Mouse (Mus musculus) left cerebral cortex, postnatal 25 days (tissue): ENCODE data around the gene Iqsec1. TPM values are rescaled to one million over a fixed set of nuclear protein-coding genes. Genes with fewer than 3 reads are reported as not detected.
"Not testable (repeated sequence)": the region's sequence is repeated elsewhere in the genome, so short reads cannot be mapped to it uniquely, and the experiment has no call there.

Experiments
- DNase-seq, 2 experiments: peaks; one replicate each; pipeline ENCODE4 v3.0.0; 2022; ENCODE audit warnings: low spot score in 2 of 2, mixed read lengths in 1 of 2
- intact Hi-C: fragments of 180-260 bp; cut with DNase I; formaldehyde crosslinking; loops from one replicate; pipeline ENCODE4 v1.15.1; 2025
- total RNA-seq, 2 experiments: library from RNA; stranded (reverse); gene quantifications; 2 replicates each; pipeline ENCODE4 v1.2.3; 2021

The Iqsec1 gene
- total RNA-seq, 2 experiments from 2014 or later: 317 to 348 TPM

DNA sequence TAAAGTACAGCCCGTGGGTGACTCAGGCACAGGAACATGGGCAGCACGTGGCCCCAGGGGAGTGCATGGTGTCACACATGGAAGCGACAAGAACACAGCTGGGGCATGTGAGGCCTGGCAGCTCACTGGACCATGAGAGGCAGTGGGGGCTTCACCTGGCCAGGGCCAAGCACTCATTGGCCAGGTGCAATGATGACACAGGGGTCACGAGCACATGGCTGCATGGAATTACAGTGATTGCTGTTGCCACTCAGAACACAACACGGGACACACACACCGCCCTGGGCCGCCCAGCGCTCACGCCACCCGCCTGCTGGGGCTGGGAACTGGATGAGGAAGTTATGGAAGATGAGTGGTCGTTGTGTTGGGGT lies 327.5 kb downstream of the Iqsec1 start:
- no peak for DNase-seq
- intact Hi-C loops: no loop called here

DNA sequence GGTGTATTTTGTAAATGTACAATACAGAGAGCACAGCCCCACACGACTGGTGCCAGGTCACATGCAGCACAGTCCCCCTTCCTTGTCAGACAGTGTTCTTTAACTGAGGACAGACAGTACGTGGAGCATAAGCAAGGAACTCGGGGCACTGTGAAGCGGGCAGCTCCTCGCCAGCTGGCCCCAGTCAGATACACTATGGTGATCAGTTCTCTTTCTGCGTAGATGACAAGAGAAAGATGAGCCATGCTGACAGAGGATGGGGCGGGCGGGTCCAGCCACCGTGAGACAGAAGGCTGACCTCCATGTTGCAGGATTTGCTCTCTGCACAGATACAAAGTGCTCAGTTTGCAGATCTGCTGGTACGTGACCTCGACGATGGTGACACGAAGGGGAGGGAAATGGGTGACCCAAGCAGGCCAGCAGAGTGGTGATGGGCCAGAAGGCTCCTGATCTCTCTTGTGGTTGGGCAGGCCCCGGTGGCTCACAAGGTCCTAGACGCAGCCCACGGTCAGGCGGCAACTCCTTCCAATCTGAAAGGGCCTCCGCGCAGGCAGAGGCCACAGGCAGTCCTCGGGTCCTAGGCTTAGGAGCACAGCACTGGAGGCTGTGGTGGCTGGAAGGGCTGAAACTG lies 328.0 kb downstream of the Iqsec1 start:
- DNase-seq: no peak
- intact Hi-C loops: no loop called here

DNA sequence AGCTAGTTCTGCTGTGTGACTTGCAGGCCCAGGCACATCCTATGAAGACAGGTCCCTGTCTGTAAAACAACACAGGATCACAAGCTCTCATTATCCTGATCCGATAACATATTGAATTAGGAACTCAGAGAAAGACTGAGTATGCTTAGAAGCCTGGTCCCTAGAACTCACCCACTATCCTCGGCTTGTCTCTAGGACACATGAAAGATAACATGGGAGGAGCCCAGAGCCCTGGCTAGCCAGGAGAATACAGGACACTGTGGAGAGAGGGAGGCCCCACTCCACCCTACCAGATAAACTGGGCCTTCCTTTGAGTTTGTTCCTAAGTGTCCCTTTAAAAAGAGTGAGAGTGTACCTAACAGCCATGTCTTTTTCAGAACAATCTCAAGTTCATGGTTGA lies 328.6 kb downstream of the Iqsec1 start:
- no peak for DNase-seq
- intact Hi-C loops: no loop called here

DNA sequence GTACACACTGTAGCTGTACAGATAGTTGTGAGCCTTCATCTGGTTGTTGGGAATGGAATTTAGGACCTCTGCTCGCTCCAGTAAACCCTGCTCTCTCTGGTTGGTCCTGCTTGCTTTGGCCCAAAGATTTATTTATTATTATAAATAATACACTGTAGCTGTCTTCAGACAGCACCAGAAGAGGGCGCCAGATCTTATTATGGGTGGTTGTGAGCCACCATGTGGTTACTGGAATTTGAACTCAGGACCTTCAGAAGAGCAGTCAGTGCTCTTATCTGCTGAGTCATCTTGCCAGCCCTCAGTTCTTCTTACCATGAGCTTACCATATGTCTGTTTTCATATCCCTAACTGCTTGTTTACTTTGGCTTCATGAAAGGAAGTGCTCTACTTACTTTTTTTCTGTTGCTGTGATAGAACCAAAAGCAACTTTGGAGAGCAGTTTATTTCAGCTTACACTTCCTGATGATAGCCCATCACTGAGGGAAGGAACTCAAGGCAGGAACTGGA lies 332.1 kb downstream of the Iqsec1 start:
- intact Hi-C loops, DNase-seq: not testable (repeated sequence)

DNA sequence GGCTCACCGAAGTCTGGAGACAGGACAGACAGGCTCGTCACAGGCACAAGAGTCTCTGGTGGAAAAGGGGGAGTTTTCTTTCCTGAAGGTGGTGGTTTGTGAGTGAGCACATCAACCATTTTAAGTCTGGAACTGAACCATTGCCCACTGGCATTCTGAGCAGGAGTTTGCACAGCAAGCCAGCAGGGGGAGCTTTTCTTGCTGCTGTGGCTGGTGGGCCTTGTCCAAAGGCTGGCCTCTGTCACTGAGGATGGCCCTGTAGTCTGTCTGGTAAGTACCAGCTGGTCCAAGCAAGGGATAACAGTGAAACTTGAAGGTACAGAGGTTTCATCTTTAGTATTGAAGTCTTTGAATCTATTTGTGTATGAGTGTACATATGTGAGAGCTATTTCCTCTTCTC lies 334.7 kb downstream of the Iqsec1 start:
- intact Hi-C loops: loop anchor here (2.0 kb wide), 1 partner anchor 75 kb away; no protein-coding TSS in a partner anchor
- DNase-seq: no peak

DNA sequence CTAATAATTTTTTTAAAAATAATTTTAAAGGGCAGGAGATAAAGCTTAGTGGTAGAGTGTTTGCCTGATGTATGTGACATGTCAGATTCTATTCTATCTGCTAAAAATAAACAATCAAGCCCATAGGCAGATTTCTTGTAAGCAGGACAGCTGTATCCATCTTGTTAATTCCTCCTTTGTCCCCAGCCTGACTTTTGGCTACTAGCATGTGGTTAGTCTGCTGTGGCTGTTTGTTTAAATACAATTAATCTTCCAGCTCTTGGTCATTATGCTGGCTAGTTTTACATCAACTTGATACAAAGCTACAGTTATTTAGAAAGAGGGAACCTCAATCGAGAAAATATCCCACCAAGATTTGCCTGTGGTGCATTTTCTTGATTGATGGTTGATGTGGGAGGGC lies 337.9 kb downstream of the Iqsec1 start:
- DNase-seq: no peak
- intact Hi-C loops: no loop called here

DNA sequence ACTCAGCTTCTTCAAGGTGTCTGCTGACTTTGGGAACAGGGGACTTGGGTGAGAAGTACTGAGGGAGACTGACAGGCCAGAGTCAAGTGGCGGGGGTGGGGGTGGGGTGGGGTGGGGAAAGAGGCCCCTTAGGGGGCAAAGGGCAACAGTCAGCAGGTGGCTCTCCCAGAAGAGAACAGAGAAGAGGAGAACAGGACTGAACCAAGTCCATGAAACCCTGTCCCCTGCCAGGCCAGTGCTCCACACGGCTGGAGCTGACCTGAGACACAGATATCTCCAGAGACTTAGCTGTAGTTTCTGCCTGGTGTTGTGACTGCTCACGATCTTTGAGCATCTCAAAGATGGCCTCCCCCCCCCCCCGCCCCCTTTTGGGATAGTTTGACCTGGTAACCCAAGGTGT lies 339.2 kb downstream of the Iqsec1 start:
- no peak for DNase-seq
- intact Hi-C loops: no loop called here

DNA sequence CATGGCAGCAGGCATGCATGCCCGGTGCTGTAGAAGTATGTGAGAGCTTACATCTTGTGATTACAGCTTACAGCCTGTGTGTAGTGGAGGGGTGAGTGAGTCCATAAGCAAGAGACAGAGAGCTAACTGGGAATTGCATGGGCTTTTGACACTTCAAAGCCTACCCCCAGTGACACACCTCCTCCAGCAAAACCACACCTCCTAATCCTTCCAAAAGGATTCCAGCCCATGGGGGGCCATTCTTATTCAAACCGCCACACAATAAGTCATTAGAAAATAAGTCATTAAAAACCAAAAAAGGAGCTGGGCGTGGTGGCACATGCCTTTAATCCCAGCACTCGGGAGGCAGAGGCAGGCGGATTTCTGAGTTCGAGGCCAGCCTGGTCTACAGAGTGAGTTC lies 340.1 kb downstream of the Iqsec1 start:
- no peak for DNase-seq

DNA sequence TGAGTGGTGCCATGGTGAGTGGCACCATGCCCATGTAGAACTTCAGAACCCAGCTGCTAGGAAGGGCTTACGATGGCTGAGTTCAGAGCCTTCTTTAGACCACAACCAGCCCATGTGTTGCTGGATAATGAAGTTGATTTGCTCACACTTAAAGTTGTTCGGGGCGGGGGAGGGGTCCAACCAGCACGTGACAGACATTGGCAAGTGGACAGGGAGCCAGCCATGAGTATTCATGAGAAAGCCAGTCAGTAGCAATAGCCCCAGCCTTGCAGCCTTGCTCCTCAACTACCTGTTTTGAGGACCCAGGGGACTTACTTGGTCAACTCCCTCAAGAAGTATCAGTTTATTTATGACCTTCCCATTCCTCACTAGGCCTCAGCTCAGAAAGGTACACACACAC lies 343.5 kb downstream of the Iqsec1 start:
- no peak for DNase-seq
- intact Hi-C loops: no loop called here

More for the DNA sequence above, 340.1 kb downstream of the Iqsec1 start:
- intact Hi-C loops: no loop called here

DNA sequence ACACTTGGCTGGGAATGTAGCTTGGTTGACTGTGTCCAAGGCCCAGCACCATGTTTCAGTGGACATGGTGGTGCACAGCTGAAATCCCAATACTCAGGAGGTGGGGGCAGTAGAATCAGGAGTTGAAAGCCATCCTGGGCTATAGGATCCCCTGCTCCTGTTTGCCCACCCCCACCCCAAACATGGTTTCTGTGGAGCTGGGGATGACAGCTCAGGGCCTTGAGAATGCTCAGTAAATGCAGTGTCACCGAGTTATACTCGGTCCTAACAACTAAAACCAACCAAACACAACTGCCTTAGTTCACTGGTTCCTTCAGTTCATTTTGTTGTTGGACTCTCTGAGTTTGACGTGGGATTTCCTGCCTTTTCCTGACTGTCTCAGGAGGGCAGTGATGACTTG lies 345.4 kb downstream of the Iqsec1 start:
- intact Hi-C loops: no loop called here
- no peak for DNase-seq

DNA sequence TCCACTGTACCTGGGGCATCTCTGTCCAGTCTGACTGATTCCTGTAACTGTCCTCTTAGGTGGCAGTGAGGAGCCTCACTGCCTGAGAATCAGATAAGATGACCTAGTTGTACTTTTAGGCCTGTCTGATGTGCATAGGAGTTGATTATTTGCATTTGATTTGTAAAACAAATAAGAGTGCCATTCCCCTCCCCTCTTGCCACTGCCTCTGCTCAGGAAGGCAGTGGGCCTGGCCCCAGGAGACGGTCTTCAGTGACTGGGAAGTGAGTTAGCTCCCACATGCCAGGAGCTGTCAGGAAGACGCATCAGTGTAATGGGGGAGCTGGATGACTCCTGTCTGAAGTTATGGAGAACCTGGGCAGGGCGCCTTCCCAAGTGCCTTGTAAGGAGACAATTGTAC lies 352.9 kb downstream of the Iqsec1 start:
- intact Hi-C loops: no loop called here
- no peak for DNase-seq

DNA sequence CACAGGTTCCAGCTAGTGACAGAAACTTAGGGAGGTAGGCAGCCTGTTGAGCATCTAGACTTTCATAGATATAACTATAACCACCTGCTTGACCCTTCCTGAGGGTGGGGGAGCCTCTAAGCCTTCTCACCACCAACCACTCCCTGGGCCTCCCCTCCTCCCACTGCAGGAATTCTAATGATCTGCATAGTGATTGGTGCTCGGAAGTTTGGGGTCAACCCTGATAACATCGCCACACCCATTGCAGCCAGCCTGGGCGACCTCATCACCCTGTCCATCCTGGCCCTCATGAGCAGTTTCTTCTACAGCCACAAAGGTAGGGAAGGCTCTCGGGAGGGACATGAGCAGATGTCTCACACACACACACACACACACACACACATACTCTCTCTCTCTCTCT lies 353.4 kb downstream of the Iqsec1 start:
- no peak for DNase-seq
- intact Hi-C loops: no loop called here

DNA sequence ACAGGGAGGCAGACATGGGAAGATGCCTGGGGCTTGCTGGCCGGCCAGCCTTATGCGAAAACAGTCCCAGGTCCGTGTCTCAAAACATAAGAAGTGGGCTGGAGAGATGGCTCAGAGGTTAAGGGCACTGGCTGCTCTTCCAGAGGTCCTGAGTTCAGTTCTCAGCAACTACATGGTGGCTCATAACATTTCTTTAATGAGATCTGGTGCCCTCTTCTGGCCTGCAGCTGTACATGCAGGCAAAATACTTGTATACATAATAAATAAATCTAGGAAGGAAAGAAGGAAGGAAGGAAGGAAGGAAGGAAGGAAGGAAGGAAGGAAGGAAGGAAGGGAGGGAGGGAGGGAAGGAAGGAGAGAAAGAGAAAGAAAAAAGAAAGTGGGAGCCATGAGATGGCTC lies 356.0 kb downstream of the Iqsec1 start:
- intact Hi-C loops, DNase-seq: not testable (repeated sequence)

DNA sequence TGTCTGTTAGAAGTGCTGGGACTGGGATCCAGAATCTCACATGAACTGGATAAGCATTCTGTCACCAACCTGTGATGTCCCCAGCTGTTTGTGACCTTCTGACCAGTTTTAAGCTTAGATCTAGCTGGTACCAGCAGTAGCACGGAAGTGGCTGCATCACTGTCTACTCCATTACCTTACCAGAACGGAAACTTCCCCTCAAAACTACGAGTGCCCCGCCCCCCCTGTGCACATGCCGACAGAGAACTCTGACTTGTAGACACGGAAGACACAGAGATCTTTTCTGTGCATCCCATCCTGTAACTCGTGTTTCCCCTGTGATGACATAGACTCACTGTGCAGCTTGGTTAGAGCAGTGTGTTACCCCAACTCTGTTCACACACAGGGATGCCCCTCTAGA lies 358.1 kb downstream of the Iqsec1 start:
- no peak for DNase-seq
- intact Hi-C loops: no loop called here

DNA sequence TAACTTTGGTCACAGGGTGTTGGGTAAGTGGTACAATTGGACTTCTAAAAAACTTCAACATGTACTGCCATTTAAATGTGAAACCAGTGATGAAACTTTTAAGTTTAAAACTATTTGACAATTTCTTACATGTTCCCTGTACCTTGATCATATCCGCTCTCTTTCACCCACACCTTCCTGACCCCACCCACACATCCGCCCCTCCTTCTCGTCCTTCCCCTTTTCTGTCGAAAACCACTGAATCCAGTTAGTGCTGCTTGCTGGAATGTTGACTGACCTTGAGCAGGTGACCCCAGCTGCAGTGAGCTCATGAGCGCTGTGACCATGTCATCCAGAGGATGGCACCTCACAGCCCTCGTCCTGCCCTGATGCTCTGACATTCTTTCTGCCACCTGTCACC lies 359.0 kb downstream of the Iqsec1 start:
- no peak for DNase-seq
- intact Hi-C loops: no loop called here

DNA sequence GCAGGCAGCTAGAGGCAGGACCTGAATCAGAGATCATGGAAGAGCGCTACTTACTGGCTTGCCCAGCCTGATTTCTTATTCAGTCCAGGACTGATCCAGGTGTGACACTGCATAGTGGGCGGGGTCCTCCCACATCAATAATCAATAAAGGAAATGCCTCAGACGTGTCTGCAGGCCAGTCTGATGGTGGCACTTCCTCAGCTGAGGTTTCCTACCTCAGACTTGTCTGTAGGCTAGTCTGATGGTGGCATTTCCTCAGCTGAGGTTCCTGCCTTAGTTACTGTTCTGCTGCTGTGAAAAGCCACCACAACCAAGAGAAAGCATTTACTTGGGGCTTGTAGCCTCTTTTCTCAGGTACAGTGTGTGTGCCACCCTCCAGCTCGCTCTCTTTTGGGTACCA lies 360.9 kb downstream of the Iqsec1 start:
- no peak for DNase-seq
- intact Hi-C loops: no loop called here

DNA sequence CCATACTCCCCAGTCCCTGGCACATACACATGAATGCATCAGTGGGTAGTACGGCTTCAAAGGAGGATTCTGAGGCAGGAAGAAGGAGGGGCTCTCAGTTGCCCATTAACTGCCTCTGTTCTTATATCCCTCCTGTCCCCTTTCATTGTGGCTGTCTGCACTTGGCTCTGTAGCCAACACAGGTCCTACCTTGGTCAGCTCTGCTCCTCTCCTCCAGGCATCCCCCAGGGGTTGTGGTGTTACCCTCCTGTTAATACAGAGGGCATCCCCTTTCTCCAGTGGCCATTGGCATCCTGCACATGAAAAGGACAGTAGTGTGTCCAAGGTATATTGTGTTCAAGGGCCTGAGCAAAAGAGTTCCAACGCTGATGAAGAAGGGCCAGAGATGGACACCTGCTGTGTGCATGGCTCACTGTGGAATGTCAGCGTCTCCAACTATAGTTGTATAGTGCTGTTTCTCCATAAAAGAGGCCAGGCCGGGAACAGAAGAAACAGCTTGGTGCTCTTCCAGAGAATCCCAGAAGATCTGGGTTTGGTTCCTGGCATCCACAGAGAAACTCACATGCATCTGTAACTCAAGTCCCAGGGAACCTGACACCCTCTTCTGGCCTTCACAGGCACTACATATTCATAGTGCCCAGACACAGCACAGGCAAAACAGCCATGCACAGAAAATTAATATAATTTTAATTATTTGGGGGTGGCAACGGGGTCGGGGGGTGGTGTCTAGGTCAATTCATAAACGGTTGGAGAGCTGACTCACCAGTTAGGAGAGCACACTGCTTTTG lies 363.1 kb downstream of the Iqsec1 start:
- no peak for DNase-seq
- intact Hi-C loops: no loop called here

DNA sequence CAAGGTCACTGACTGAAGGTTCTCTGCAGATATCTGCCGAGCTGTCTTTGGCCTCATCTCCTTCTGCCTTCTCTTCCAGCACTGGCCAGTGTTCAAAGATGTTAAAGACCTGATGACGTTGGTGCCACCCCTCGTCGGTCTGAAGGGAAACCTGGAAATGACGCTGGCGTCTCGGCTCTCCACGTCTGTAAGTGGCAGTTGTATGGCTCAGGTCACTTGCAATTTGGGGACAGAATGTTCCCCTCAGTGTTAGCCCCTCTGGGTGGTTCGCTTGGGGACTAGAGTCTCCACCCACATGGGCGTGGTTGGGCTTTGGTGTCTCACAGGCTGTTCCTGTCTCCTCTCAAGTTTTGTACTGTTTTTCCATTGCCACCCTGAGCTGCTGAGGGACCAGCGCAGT lies 363.8 kb downstream of the Iqsec1 start:
- intact Hi-C loops: no loop called here
- DNase-seq: no peak

DNA sequence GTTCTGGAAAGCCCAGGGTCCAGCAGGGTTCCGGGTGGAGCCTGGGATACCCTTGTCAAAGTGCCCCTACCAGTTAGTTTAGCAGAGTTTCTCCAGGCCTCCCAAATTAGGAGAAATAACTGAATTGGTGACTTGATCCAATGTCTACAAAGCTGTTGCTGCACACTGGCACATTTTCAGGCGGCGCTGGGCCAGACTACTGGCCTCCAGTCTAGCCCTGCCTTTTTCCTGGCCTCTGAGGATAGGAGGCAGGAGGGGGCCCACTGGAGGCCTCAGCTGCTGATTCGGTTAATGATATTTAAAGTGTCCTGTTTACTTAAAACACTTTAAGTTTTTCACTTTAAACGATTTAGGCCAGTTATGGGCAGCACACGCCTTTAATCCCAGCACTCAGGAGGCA lies 364.3 kb downstream of the Iqsec1 start:
- peak in 1 of 2 experiments; percentile 10 for DNase-seq
- intact Hi-C loops: no loop called here

DNA sequence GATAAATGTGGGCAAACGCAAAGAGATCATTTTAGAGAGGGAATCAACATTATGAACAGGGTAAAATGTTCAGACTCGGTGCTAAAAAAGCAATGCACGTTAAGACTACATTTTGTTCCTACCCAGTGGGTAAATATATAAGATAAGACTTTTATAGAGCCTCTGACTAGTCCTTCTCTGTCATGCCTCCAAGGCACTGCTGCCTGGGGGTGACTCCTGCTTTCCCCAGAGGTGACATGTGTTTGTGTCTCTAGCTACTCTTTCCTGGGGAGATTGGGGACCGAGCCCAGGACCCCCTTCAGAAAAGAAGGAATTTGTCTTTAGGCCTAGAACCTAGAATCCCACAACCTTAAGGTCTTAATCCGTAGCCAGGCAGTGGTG lies 365.0 kb downstream of the Iqsec1 start:
- intact Hi-C loops: no loop called here
- DNase-seq: no peak

DNA sequence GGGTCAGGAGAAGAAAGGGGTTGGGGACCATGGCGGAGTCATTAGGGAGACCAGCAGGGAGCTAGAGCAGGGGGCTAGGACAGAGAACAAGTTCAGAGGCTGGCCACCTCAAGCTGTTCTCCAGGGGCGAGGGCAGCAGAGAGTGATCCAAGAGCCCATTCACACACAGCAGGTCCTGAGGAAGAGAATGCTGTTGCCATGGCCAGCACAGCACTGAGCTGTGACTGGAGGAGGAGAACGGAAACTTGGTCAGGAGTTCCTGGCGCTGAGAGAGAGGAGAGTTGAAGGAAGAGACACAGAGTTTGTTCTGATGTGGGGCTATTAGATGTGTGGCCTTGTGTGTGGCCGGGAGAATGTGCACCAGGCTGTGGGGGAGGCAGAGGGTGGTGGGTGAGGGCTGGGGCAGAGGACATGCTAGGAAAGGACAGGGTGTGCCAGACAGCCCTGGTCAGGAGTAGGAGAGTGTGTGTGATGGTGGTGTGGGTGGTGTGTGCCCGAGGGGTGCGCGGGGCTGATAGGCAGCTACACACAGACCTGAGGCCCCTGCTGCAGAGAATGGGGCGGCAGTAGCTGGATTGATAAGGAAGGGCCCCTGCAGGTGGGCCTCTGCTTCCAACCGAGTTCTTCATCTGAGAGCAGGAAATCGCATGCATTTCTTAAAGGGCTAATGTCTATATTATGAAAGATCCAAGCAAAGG lies 365.6 kb downstream of the Iqsec1 start:
- peak in 1 of 2 experiments; percentile 9 for DNase-seq
- intact Hi-C loops: no loop called here
